Mouse (Mus musculus): ENCODE measurements around the gene Gna12.

The Gna12 gene

DNA sequence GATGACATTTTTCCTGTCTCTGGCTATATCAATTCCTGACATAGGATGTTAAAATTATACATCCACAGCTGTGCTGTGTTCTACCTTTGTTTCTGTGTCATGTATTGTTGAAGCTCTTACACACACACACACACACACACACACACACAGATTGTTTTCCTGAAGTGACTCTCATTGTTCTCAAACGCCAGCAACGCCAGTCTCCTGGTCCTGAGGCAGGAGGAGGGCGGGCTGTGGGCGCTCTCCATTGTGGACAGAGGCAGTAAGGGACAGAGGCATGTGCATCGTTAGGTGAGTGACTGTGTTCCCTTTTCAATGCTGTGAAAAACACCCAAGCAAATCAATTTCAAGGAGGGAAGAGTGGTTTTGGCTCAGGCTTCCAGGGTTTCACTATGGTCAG is 77.0 kb downstream of the Gna12 start:
- no peak for DNase-seq (ENCODE audit: low spot score in 2 of 2)

DNA sequence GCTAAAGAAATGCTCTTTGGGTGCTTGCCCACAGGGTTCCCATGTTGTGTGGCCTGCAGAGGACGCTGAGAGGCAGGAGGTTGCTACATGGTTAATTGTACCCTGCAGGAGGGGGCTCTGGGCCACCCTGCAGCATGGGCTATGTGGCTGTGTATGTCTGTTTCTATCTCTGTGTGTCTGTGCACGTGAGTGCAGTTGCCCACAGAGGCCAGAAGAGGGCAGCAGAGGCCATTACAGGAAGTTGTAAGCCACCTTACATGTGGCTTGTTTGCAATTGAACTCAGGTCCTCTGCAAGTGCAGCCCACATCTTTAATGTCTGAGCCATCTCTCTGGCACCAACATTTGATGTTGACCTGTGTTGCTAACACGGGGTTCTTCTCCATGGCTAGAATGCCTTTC is 77.6 kb downstream of the Gna12 start:
- DNase-seq (ENCODE audit: low spot score in 2 of 2): no peak

- no peak for DNase-seq (ENCODE audit: low spot score in 2 of 2)
Observed at GRCm38 (mm10) chr5:140752041-140752440, 78.2 kb downstream of the Gna12 start.

DNA sequence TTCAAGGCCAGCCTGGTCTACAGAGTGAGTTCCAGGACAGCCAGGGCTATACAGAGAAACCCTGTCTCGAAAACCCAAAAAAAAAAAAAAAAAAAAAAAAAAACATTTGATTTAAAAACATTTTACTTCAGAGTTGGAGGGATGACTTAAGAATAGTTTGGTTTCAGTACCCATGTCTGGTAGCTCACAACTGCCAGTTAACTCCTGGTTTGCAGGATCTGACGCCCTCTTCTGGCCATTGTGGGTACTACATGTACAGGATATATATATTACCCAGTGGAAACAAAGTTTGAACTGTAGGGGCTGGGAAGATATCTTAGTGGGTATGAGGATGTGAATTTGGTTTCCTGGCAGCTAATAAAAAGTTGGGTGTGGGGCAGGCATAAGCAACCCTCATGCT is 79.3 kb downstream of the Gna12 start:
- peak; percentile 43 to 82 for DNase-seq (ENCODE audit: low spot score in 2 of 2)

GRCm38 (mm10) chr5:140749062-140749875 is 81.0 kb downstream of the Gna12 start:
- peak; percentile 63 to 83 for DNase-seq (ENCODE audit: low spot score in 2 of 2)

DNA sequence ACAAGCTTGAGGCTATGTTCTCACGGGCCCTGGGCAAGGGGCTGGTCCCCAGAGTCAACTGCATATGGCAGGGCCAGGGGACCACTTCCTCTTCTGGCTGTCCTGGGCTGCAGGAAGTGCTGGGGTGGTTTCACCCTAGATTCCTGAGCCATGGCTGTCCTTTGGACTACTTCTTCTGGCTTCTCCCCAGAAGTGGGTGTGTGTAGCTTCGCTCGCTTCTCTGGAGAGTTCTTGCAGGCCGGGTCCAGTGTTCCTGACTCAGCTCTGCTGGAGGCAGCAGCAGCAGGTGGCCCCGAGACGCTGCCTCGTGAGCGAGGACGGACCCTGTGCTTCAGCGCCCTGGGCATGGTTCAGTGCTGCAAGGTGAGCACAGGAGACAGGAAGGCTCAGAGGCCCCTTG is 81.8 kb downstream of the Gna12 start:
- DNase-seq (ENCODE audit: low spot score in 2 of 2): peak in 1 of 2 experiments; percentile 40

- no peak for DNase-seq (ENCODE audit: low spot score in 2 of 2)
Observed at GRCm38 (mm10) chr5:140743706-140744131, 86.5 kb downstream of the Gna12 start.

DNA sequence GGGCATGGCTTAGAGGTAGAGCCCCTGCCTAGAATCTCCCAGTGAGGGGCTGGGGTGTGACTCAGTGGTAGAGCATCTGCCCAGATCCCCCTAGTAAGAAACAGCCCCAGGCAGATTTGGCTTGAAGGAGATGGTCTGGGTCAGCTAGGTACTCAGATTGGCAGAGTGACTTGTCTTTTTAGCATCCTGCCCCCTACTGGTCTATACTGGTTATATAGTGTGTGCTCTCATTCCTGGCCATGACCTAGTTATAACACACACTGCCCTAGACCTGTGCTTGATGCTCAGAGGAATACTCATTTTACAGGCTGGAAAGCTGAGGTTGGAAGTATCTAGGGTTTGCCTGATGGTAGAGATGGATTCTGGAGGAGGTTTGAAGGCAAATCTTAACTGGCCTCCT is 88.4 kb downstream of the Gna12 start:
- DNase-seq (ENCODE audit: low spot score in 2 of 2): no peak

DNA sequence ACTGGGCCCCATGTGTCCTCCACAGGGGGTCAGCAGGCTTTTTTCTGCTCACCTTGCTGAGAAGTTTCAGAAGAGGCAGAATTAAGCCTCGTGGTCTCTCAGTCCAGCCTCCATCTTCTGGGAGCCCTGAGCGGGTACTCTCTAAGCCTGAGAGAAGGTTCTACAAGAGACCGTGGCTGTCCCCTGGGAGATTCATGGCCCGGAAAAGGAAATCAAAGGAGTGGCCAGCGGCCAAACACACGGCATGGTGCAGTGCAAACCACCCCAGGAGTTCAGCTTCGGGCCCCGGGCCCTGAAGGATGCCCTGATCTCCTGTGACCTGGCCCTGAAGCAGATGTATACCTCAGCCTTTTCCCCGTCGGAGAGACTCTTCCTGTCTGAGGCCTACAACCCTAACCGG is 89.2 kb downstream of the Gna12 start:
- DNase-seq (ENCODE audit: low spot score in 2 of 2): no peak

DNA sequence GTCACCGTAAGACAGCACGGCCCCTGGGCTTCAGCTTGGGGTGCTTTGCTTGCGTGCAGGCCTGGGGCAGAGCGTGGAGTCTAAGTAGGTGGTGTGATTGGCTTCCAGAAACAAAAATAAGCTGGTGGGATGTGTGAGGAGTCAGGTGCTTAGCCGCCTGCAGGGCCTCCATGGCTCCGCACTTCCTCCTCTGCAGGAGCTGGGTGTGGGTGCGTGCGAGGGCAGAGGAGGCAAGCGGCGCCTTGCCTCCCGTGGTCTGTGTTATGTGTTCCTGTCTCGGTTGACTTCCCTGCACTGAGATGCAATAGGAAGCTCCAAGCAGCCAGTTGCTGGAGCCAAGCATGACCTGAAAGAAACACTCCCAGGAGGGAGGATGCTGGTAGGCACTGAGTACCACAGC is 90.4 kb downstream of the Gna12 start:
- DNase-seq (ENCODE audit: low spot score in 2 of 2): no peak

GRCm38 (mm10) chr5:140736166-140736565 is 94.1 kb downstream of the Gna12 start:
- peak in 1 of 2 experiments; percentile 41 for DNase-seq (ENCODE audit: low spot score in 2 of 2)

DNA sequence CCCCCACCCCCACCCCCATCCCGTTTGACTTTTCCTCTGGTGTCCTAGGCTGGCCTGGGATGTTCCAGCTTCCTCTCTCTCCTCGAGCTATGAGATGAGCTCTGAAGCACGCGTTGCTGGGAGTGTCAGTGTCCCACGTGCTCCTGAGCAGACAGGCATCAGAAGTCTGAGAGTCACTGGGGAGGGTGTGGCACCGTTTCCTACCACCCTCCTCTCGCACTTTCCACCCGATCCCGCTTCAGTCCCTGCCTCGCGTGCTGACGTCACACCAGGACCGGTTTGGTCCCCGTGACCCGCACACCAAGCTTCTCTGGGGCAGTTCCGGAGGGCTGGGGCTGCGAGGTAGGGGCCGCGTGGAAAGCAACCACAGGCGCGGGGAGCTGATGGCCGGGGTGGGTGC is 94.9 kb downstream of the Gna12 start:
- peak in 1 of 2 experiments; percentile 37 for DNase-seq (ENCODE audit: low spot score in 2 of 2)

GRCm38 (mm10) chr5:140733336-140733735 is 96.9 kb downstream of the Gna12 start:
- DNase-seq (ENCODE audit: low spot score in 2 of 2): peak in 1 of 2 experiments; percentile 37

- DNase-seq (ENCODE audit: low spot score in 2 of 2): peak in 1 of 2 experiments; percentile 65
Observed at GRCm38 (mm10) chr5:140732195-140732594, 98.0 kb downstream of the Gna12 start.

DNA sequence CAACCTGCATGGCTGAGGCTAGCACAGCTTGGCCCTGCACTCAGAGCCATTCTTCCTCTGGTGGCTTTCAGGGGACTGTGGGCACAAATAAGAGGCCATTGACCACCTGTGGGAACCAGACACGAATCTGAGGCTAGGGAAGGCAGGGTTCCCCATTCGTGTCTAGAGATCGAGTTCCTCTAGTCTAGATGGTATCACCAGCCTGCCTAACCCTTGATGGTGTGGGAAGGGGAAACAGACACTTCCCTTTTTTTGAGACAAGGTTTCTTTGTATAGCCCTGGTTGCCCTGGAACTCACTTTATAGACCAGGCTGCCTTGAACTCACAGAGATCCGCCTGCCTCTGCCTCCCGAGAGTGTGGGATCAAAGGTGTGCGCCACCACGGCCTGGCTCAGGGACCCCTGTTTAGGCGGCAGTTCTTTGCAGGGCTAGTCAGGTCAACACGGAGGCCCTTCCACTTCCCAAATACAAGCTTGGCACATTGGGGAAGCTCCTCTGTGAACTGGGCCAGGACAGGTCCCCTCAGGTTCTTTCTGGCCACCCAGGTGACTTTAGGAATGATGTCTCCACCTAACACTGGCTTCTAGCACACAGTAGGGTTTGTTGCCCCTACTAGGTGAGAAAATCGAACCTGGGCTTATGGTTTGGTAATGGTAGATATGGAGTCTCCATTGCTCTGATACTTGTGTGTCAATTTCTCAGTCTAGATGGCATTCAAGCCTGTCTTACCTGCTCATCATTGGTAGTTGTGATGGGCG is 99.0 kb downstream of the Gna12 start:
- DNase-seq (ENCODE audit: low spot score in 2 of 2): no peak

GRCm38 (mm10) chr5:140726946-140727740 is 103.1 kb downstream of the Gna12 start:
- no peak for DNase-seq (ENCODE audit: low spot score in 2 of 2)

DNA sequence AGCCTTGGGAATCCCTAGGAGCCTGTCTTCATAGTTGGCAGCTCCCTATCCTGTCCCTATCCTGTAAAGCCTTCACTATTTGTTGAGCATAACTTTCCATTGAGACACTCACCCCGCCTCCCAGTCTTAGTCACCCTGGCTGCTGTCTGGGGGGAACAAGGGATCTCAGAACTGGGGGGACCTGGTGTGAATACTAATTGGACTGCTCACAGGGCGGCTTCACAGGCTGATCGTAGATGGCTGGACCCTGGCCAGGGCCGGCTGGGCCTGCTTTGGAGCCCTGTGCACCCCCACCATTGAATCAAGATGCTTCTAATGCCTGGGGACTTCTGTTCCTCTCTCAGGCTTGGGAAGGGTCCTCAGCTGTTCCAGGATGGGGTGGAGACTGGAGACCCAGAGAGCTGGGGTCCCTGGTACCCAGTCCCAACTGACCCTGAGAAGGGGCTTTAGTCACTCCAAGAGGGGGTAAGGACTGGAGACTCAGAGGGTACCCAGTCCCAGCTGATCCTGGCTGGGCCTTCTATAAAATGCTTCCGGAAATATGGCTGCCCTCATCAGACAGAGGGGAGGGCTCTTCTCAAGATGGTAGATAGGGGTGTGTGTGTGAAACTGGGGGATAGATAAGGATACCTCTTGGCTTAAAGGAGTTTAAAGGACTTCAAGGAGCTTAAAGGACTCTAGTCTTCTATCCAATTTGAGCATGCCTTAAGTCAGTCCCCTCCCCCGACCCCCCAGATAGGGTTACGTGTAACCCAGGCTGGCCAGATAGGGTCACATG is 104.0 kb downstream of the Gna12 start:
- DNase-seq (ENCODE audit: low spot score in 2 of 2): no peak

GRCm38 (mm10) chr5:140723822-140724221 is 106.4 kb downstream of the Gna12 start, which contains the start of gene Amz1:
Gene Amz1, plus strand, starts transcription at chr5:140724127.
- DNase-seq (ENCODE audit: low spot score in 2 of 2): no peak

GRCm38 (mm10) chr5:140722121-140722520 is 108.1 kb downstream of the Gna12 start:
- DNase-seq (ENCODE audit: low spot score in 2 of 2): no peak

- no peak for DNase-seq (ENCODE audit: low spot score in 2 of 2)
Observed at GRCm38 (mm10) chr5:140720773-140721172, 109.5 kb downstream of the Gna12 start.

GRCm38 (mm10) chr5:140711040-140711439 is 119.2 kb downstream of the Gna12 start:
- DNase-seq (ENCODE audit: low spot score in 2 of 2): no peak

Data from spleen, postnatal 10 days (tissue).